In genomic region chr7:79810611-79811506, GRCm38 (mm10) we compare ENCODE assay signal across 8 mouse cellular contexts. TPM values are rescaled to one million over a fixed set of nuclear protein-coding genes. Genes with fewer than 3 reads are reported as not detected.
DNase-seq lines count a peak whose midpoint lies in the region; ATAC-seq lines count a peak whose summit lies in the region.

Gene Mesp2, plus strand, starts transcription at chr7:79810727.

- H3K9ac ChIP-seq in forebrain, embryonic 16.5 days (replicated peaks; ENCODE audit: low read depth, low read length): peak within 1 kb of the TSS; percentile 67
- peak within 1 kb of the TSS; percentile 51 for H3K9ac ChIP-seq in neural tube, embryonic 14.5 days (replicated peaks; ENCODE audit: low read depth, low read length)
- H3K9ac ChIP-seq in stomach, embryonic 16.5 days (ENCODE audit: low read length): peak within 1 kb of the TSS; percentile 68

- H3K27ac ChIP-seq in forebrain, embryonic 16.5 days (ENCODE audit: low read length): no peak within 1 kb of the TSS
- no peak within 1 kb of the TSS for H3K27ac ChIP-seq in neural tube, embryonic 14.5 days (ENCODE audit: low read depth, low read length)
- H3K27ac ChIP-seq in stomach, embryonic 16.5 days (ENCODE audit: low read length): no peak within 1 kb of the TSS

- DNase-seq in B cell, adult 2 months: peak; percentile 68 to 72
- peak; percentile 71 for DNase-seq in brain, adult 2 months (ENCODE audit: low read depth, low spot score)
- DNase-seq in heart, postnatal 4 days: peak; percentile 81
- peak; percentile 66 to 67 for DNase-seq in layer of hippocampus, adult 18-20 months (ENCODE audit: low spot score in 2 of 2)
- DNase-seq in lung, adult 18-20 months: peak; percentile 68 to 76

- peak; percentile 75 for ATAC-seq in forebrain, embryonic 16.5 days
- peak; percentile 79 for ATAC-seq in neural tube, embryonic 14.5 days (ENCODE audit: low read depth)
- peak; percentile 61 for ATAC-seq in stomach, embryonic 16.5 days (ENCODE audit: insufficient read depth, low FRiP score)

- H3K36me3 ChIP-seq in forebrain, embryonic 16.5 days (ENCODE audit: control insufficient read depth, insufficient read depth): no peaks in the 10 kb centered on the region
- H3K36me3 ChIP-seq in neural tube, embryonic 14.5 days (ENCODE audit: control insufficient read depth, insufficient read depth, low read length): no peaks in the 10 kb centered on the region
- no peaks in the 10 kb centered on the region for H3K36me3 ChIP-seq in stomach, embryonic 16.5 days (ENCODE audit: control insufficient read depth, insufficient read depth, low read length)

- H3K9me3 ChIP-seq in forebrain, embryonic 16.5 days (ENCODE audit: control insufficient read depth, low read length): no peaks in the 10 kb centered on the region
- H3K9me3 ChIP-seq in neural tube, embryonic 14.5 days (ENCODE audit: control insufficient read depth, low read length): no peaks in the 10 kb centered on the region
- H3K9me3 ChIP-seq in stomach, embryonic 16.5 days (replicated peaks; ENCODE audit: control insufficient read depth, low read length): no peaks in the 10 kb centered on the region

- H3K4me2 ChIP-seq in forebrain, embryonic 16.5 days (ENCODE audit: low read length): peak within 1 kb of the TSS; percentile 67
- peak within 1 kb of the TSS; percentile 62 for H3K4me2 ChIP-seq in neural tube, embryonic 14.5 days (ENCODE audit: low read depth, low read length)
- peak within 1 kb of the TSS; percentile 61 for H3K4me2 ChIP-seq in stomach, embryonic 16.5 days (ENCODE audit: low read depth, low read length)

- WGBS in forebrain, embryonic 16.5 days: 16% methylated on average over 69 of the region's 71 CpGs
- WGBS in neural tube, embryonic 14.5 days: 23% methylated on average over 64 of the region's 71 CpGs
- WGBS in stomach, embryonic 16.5 days: 10% methylated on average over 71 of the region's 71 CpGs

- H3K4me3 ChIP-seq in forebrain, embryonic 16.5 days (replicated peaks; ENCODE audit: low read length): peak within 1 kb of the TSS; percentile 46
- H3K4me3 ChIP-seq in neural tube, embryonic 14.5 days (ENCODE audit: low read depth, low read length): peak within 1 kb of the TSS; percentile 19
- peak within 1 kb of the TSS; percentile 33 for H3K4me3 ChIP-seq in stomach, embryonic 16.5 days (replicated peaks; ENCODE audit: low read length)

- H3K27me3 ChIP-seq in forebrain, embryonic 16.5 days (replicated peaks; ENCODE audit: control insufficient read depth, insufficient read depth, low read length): 0 out of 2 replicates have a peak, but pooled peaks cover 3% of the 10 kb centered on the region
- peaks cover 5% of the 10 kb centered on the region; the same call in 1 of the 2 replicates for H3K27me3 ChIP-seq in neural tube, embryonic 14.5 days (ENCODE audit: control insufficient read depth, insufficient read depth, low read length)
- peaks cover 12% of the 10 kb centered on the region for H3K27me3 ChIP-seq in stomach, embryonic 16.5 days (ENCODE audit: control insufficient read depth, insufficient read depth, low read length)

- H3K4me1 ChIP-seq in forebrain, embryonic 16.5 days (replicated peaks; ENCODE audit: control insufficient read depth, insufficient read depth, low read length): 0 out of 2 replicates have a peak, but pooled peaks cover 4% of the 10 kb centered on the region
- H3K4me1 ChIP-seq in neural tube, embryonic 14.5 days (ENCODE audit: control insufficient read depth, insufficient read depth, low read length): no peaks in the 10 kb centered on the region; the same call in 1 of the 2 replicates
- peaks cover 7% of the 10 kb centered on the region; the same call in 1 of the 2 replicates for H3K4me1 ChIP-seq in stomach, embryonic 16.5 days (ENCODE audit: control insufficient read depth, insufficient read depth, low read length)

RNA-seq across cellular contexts. Expression of gene Mesp2, which starts in this region (rescaled TPM):
- polyA plus RNA-seq in forebrain, embryonic 16.5 days (2015; fragmentation: Nextera tagmentation; extraction: Ambion mirVana): 1.5 and 2.0 TPM in 2 replicates
- under 1 TPM in 1 of 2 experiments, not detected in 1; 0.36 TPM for total RNA-seq in heart, postnatal 4 days (2021)
- total RNA-seq in layer of hippocampus, adult 18-20 months (2021): 1 to 10 TPM; 1.5 to 2.0 TPM
- polyA plus RNA-seq in neural tube, embryonic 14.5 days (2014; fragmentation: Nextera tagmentation; extraction: Ambion mirVana): 0.71 and 1.2 TPM in 2 replicates
- polyA plus RNA-seq in stomach, embryonic 16.5 days (2015; fragmentation: Nextera tagmentation; extraction: Ambion mirVana): 1.3 TPM in 2 replicates

Comparison
In these comparisons a context has a peak if more than half of its experiments do, and no peak if none do; other contexts are left out.
1. Peak in DNase-seq in heart, postnatal 4 days; RNA of the gene not detected or under 1 TPM.